Mouse (Mus musculus): ENCODE results near the gene Matk.
A peak's percentile ranks its signal among the peaks of the same experiment; 100 is the strongest.

The Matk gene

DNA sequence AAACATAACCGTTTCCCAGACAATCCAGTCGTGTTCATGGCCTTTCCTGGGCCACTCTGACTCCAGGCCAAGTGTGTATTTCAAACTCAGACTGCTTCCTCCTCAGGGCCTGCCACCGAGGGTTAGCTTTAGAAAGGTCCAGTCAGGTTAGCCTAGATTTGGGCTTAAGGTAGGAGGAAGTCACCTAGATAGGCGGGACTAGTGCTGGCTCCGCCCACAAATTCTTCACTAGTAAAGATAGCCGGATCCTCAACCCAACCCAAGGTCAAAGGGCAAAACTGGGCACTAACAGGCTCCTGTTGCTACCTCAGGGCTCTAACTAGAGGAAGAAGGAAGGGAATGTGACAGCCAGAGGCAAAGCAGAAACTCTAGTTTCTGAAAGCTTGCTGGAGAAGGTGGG, 33.9 kb downstream of the Matk start:
- DNase-seq (ENCODE audit: low spot score) = peak; percentile 89

DNA sequence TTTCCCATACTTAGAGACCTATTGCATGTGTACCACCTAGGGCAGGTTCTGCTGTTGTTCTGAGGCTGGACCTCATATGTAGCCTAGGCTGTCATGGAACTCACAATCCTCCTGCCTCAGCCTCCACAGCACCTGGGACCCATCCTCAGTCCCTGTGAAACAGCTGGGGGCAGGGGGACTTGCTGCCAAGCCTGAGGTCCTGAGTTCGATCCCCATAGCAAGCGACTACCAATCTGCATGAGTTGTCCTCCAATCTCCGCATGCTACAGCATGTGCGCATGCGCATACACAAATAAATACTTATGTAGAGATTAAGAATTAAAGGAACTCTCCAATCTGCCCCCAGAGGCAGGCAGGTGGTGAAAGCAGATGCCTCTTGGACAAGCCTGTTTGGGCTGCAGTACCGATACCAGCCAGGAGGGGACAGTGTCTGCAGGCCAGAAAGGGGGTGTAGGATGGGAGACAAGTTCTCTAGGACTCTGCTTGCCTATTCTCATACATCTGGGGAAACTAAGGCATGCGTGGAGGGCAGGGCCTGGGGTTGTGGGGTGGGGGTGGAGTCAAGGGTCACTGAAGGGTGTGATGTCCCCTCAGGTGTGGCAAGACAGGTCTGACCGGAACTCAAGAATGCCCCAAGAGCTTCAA, 34.9 kb downstream of the Matk start:
- DNase-seq (ENCODE audit: low spot score) = no peak

GRCm38 (mm10) chr10:81288601-81289000, 35.9 kb downstream of the Matk start:
- no peak for DNase-seq (ENCODE audit: low spot score)

DNA sequence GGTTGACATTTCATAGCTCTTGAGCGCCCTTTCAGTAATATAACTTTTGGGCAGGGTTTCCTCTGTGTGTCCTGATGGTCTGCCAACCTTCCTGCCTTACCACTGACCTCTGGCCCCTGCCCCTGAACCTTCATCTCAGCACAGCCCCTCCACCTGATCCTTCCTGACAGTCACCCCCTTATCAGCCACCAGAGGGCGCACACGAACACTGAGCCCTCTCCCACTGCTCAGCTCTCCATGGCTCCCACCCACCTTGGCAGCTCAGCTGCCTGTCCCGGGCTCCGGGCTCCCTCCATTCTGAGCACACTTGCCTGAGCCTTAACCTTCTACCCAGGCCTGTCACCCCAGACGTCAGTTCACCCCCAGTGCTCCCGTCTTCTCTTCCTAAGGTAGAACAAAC, 36.5 kb downstream of the Matk start:
- peak; percentile 77 for DNase-seq (ENCODE audit: low spot score)

- no peak for DNase-seq (ENCODE audit: low spot score)
Observed at GRCm38 (mm10) chr10:81289811-81290210, 37.1 kb downstream of the Matk start.

- DNase-seq (ENCODE audit: low spot score) = peak; percentile 61
Observed at GRCm38 (mm10) chr10:81290698-81291460, 38.1 kb downstream of the Matk start.

- no peak for DNase-seq (ENCODE audit: low spot score)
Observed at GRCm38 (mm10) chr10:81291511-81292104, 38.9 kb downstream of the Matk start, which contains the start of gene Tjp3. Tjp3 (minus strand) TSS chr10:81291581.

DNA sequence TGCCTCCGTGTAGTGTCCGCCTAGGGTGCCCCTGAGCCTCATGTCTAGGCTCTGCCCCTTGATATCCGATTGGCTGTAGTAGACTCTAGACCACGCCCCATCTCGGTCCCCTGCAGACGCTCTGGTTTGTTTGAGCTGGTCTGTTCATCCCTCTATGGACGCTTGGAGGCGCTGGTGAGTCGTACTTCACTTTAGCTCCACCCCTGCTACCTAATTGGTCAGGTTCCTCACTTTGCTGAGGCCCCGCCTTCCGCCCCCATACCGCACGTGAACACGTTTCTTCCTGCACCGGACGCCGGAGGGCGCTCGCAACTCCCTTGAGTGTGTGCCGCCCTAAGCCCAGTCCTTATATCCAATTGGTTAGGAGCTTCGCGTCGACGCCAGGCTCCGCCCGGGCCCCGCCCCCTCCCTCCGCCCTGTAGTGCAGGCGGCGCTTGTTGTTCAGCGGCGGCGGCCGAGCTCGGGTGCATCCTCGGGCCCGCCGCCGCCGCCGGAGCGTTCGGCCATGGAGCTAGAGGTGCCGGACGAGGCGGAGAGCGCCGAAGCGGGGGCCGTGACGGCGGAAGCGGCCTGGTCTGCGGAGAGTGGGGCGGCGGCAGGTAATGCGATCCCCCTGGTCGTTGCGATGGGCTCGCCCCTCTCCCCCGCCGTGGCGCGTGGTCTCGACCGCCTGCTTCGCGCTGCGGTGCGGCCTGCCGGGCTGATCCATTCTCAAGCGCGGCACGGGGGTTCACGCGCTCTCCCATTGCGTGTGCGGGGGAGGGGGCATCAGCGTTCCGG, 40.0 kb downstream of the Matk start, which contains the start of gene Pip5k1c:
TSS of gene Pip5k1c (plus strand) at position 410 of the 780 bp plus-strand sequence.
- peak; percentile 100 for DNase-seq (ENCODE audit: low spot score)

DNA sequence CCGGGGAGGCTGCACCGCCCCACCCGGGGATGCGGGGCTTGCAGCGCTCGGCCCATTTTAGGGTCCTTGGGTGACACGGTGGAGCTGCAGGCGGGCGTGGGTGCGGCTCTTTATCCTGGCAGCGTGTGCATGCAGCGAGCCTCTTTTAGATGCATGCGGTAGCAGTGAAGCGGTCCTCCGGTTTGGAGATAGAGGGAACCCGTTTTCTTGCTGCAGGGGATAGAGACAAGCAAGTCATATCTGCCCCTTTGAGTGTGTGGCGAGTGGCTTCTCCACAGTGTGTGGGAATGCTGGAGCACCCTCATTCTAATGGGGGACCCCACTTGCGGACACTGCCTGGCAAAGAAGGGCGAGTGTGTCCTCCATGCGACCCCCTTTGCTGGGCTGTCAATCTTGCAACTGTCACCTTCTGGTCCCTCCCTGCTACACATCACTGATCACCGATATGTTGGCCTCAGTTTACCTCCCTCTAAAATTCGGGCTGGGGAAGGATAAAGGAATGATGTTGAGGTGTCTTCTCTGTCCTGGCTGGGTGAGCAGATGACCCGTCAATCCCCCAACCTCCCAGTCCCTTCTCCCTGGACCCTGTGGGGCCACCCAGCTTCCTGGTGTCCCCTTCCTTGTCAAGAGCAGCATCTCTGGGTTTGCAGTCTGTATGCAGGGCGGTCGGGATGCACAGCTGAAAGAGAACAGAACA, 40.7 kb downstream of the Matk start:
- no peak for DNase-seq (ENCODE audit: low spot score)

DNA sequence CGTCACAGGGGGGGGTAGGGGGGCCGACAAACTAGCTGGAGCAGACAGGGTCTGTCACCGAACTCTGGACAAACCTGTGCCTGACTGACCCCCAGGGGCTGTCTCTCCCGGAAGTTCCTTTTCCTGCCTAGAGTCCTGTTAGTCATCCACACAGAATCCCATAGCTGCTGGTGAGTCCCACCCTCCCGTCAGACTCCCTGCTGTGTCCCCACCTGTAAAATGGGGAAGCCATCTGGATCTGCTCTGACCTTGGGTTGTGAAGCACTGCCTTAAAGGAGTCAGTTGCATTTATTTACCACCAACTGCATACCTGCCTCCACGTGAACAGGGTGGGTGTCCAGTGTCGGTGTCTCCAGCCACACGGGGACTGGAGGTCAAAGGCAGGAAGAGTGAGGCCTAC, 41.7 kb downstream of the Matk start:
- DNase-seq (ENCODE audit: low spot score) = no peak

DNA sequence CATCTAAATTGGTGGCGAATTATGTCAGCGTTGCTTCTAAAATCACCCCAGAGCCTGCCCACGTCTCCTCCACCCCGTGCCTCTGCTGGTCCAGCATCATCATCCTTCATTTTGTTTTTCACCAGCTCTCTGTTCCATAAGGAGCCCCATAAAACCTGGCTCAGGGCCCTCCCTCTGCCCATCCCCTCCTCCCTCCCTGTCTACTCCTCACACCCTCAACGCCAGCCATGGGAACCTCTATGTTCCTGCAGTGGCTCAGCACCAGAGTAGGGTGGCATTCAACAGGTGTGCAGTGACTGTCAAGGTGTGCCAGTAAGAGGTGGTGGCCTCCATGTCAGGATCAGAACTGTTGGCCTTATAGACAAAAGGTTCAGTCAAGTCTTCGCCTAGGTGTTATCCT, 42.5 kb downstream of the Matk start:
- no peak for DNase-seq (ENCODE audit: low spot score)

- DNase-seq (ENCODE audit: low spot score) = no peak
Observed at GRCm38 (mm10) chr10:81297246-81297645, 44.5 kb downstream of the Matk start.

DNA sequence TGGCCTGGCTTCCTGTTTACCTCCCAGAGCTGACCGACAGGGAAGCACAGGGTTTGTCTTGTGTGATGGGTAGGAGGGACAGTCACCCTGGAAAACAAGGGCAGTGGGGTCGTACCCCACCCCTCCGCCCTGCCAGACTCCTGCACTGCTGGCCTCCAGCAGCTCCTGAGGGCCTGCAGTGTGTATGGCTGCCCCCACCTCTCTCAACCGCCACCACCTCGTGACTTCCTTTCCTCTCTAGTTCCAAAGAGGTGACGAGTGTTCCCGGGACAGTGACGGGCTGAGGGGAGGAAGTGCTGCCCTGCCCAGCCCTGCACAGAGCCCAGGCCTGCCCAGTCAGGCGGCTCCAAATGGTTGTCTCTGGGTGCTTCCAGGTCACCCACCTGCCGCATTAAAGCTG, 45.1 kb downstream of the Matk start:
- DNase-seq (ENCODE audit: low spot score) = peak; percentile 66

DNA sequence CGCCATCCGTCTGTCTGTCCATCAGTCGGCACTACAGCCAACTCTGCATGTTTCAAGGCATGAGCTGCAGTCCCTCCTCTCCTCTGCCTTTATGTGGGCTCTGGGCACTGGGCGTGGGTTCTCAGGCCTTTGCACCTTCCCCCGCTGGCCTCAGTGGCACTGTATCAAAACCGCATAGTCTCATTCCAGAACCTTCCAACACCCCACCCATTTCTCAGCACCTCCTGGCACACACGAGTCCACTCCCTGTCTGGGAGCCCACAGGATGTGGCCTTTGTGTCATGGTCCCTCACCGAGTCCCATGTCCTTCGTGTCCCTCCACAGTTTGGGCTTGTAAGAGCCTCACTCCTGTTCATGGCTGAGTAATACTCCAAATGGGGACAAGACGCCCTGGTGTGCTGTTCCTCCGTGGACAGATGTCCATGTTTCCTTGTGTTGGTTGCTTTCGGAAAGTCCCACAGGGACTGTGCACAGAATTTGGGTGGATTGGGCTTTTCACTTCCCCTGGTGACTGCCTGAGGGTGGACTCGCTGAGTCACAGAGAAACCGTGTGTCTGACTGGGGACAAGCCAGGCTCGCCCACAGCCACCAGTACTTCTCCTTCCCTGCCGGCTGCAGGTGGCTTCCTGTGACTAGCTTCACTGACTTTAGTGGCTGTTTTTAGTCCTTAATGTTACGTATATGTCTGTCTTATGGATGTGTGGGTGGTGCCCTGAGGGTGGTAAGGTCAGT, 45.8 kb downstream of the Matk start:
- DNase-seq (ENCODE audit: low spot score) = no peak

- peak; percentile 87 for DNase-seq (ENCODE audit: low spot score)
Observed at GRCm38 (mm10) chr10:81299585-81300351, 47.0 kb downstream of the Matk start.

DNA sequence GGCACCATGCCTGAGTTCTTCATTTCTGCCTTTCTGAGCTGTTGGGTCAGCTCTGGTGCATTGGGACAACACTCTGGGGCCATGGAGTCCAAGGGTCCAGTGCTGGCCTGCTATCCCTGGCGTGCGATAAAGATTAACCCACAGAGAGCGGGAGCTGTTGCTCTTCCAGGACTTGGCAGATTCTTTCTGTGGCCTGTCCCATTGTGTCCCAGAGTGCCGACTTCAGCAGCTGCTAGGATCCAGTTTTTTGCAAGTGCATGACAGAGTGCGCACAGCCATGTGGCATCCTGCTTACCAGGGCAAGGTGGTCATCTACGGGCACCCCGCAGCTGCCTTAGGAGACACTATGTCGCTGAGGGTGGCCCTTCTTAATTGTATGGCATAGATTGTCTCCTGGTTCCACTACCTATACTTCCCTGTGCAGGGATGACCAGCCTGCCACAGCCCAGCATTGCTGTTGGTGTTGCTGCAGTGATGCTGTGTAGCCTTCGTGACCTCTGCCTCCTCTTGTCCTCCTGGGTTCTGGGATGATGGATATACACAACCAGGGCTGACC, 47.7 kb downstream of the Matk start:
- DNase-seq (ENCODE audit: low spot score) = peak; percentile 87

DNA sequence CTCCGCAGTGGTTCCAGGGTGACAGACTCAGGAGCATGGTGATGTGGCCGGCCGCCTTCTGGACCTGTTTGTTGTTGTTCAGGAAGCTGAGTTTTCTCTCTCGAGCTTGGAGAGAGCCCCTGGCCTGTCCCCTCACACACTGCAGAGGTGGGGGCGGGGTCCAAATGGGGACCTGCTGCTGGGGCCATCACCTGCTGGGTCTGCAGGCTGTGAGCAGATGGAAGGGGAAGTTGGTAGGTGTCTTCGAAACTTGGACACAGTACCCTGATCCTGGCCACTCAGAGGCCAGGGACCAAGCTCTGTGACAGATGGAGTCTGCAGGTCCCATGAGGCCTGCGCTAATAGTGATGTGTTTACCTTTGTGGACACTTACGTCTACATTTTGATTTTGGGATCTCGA, 48.6 kb downstream of the Matk start:
- no peak for DNase-seq (ENCODE audit: low spot score)

GRCm38 (mm10) chr10:81302288-81302687, 49.6 kb downstream of the Matk start:
- DNase-seq (ENCODE audit: low spot score) = no peak

GRCm38 (mm10) chr10:81302781-81303218, 50.1 kb downstream of the Matk start:
- peak; percentile 72 for DNase-seq (ENCODE audit: low spot score)

DNA sequence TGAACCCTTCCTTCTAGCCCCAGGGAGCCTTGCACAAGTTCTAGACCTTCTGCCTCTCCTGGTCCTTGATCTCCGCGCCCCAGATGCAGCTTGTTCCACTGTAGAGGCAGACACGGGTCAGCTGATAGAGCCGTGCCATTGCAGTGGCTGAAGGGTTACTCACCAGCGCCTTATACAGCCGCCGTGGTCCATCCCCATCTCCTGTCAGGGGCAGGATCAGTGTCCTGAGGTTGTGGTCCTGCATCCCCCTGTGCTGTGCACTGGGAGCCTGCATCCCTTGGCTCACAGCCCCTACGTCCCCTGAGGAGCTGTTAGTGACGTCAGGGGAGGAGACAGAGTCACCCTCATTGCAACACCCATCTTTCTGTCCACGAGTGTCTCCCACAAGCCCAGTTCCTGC, 50.5 kb downstream of the Matk start:
- DNase-seq (ENCODE audit: low spot score) = no peak

Data from yolk sac, embryonic 10.5 days (tissue).